Mouse (Mus musculus): Measurements from ENCODE around the gene Slc4a2. TPM values are rescaled to one million over a fixed set of nuclear protein-coding genes. Genes with fewer than 3 reads are reported as not detected.
A peak's percentile ranks its signal among the peaks of the same experiment; 100 is the strongest.

Slc4a2 gene
- polyA plus RNA-seq, 1 experiment from 2014 or later: 17.9 TPM

DNA sequence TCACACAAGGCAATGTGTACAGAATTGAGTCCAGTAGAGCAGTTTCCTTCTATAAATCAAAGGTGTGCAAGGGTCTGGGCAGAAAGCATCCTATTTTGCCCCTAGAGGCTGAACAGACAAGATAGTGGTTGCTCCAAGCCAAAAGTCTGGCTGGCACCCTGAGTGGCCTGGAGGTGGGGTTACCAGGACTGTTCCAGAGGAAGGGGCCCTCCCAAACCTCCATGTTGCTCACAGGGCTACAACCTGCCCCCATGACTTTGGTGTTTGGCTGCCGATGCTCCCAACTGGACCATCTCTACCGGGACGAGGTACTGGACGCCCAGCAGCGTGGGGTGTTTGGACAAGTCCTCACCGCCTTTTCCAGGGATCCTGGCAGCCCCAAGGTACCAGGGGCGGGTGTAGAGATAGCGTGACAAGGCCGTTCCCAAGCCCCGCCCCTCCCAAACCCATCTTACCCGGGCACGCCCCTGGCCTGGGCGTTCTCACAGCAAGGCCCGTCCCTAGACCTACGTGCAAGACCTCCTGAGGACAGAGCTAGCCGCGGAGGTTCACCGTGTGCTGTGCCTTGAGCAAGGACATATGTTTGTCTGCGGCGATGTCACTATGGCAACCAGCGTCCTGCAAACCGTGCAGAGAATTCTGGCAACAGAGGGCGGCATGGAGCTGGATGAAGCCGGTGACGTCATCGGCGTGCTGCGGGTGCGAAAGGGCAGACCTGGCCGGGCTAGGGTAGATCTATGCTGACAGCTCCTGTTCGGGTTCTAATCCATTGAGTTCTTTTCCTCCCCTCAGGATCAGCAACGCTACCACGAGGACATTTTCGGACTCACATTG, 40.4 kb upstream of the Slc4a2 start:
- Histone ChIP-seq H3K9me3 (ENCODE audit: control insufficient read depth, low read length) (no peaks in the 10 kb centered on the region), H3K36me3 (ENCODE audit: control insufficient read depth, insufficient read depth, low read length) (no peaks in the 10 kb centered on the region), H3K27me3 (ENCODE audit: control insufficient read depth, insufficient read depth, low read length) (peaks cover 18% of the 10 kb centered on the region), H3K4me1 (replicated peaks; ENCODE audit: control insufficient read depth, insufficient read depth, low read length) (peaks cover 6% of the 10 kb centered on the region), H3K4me3 (ENCODE audit: low read depth, low read length) (peak overlapping the region; percentile 34), H3K27ac (ENCODE audit: low read depth, low read length) (no peak overlapping the region), H3K4me2 (replicated peaks; ENCODE audit: low read depth, low read length) (peak overlapping the region; percentile 60), H3K9ac (ENCODE audit: low read depth, low read length) (peak overlapping the region; percentile 37; the same call in 1 of the 2 replicates)
- ATAC-seq (ENCODE audit: low FRiP score) (peak; percentile 84), DNase-seq (ENCODE audit: low spot score) (peak; percentile 94)
- WGBS: 1% methylated on average over 34 of the region's 34 CpGs

DNA sequence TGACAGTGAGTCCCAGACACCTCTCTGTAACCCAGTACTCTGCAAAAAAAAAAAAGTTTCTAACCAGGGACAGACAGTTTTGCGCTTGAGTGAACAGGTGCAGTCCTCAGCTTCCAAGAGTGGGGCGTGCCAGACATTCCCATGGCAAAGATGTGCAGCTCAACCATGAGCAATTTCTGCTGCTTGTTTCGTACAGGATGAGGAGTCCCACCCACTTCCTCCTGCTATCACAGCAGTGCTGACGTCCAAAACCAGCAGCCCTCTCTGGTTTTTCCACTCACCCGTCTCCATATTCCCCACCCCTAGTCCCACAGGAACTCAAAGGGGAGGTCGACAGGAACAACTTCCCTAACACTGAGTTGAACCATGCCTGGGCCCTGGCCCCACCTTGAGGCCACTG, 39.2 kb upstream of the Slc4a2 start:
- H3K27ac ChIP-seq (ENCODE audit: low read depth, low read length): no peak overlapping the region
- H3K36me3 ChIP-seq (ENCODE audit: control insufficient read depth, insufficient read depth, low read length): no peaks in the 10 kb centered on the region
- H3K4me1 ChIP-seq (replicated peaks; ENCODE audit: control insufficient read depth, insufficient read depth, low read length): peaks cover 7% of the 10 kb centered on the region
- DNase-seq (ENCODE audit: low spot score) (no peak), ATAC-seq (ENCODE audit: low FRiP score) (no peak)
- peaks cover 26% of the 10 kb centered on the region for H3K27me3 ChIP-seq (ENCODE audit: control insufficient read depth, insufficient read depth, low read length)
- H3K4me2 ChIP-seq (replicated peaks; ENCODE audit: low read depth, low read length): no peak overlapping the region
- no peak overlapping the region for H3K9ac ChIP-seq (ENCODE audit: low read depth, low read length)
- no peak overlapping the region for H3K4me3 ChIP-seq (ENCODE audit: low read depth, low read length)
- WGBS: 64% methylated on average over 6 of the region's 6 CpGs
- no peaks in the 10 kb centered on the region for H3K9me3 ChIP-seq (ENCODE audit: control insufficient read depth, low read length)

DNA sequence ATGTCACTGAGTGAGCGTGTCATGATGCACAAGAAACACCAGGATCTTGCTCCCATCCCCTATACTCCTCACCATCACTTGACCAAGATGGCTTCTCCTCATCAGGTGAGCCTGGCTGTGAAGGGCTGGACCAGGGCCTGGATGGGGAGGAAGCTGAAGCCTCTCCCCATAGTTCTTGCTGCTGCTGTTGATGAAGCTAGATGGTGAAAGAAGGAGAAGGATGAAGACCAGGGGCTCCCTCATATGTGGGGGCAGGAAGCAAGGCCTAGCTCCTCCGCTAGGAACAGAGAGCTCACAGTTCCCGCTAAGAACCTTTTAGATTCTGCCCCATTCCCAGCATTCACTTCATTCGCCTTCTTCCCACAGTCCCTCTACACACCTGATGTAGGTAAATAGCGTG, 38.3 kb upstream of the Slc4a2 start:
- H3K4me1 ChIP-seq (replicated peaks; ENCODE audit: control insufficient read depth, insufficient read depth, low read length): peaks cover 9% of the 10 kb centered on the region
- no peaks in the 10 kb centered on the region for H3K36me3 ChIP-seq (ENCODE audit: control insufficient read depth, insufficient read depth, low read length)
- no peak for DNase-seq (ENCODE audit: low spot score)
- no peak overlapping the region for H3K27ac ChIP-seq (ENCODE audit: low read depth, low read length)
- H3K9me3 ChIP-seq (ENCODE audit: control insufficient read depth, low read length): no peaks in the 10 kb centered on the region
- WGBS: 83% methylated on average over 5 of the region's 5 CpGs
- no peak overlapping the region for H3K4me3 ChIP-seq (ENCODE audit: low read depth, low read length)
- ATAC-seq (ENCODE audit: low FRiP score): no peak
- H3K9ac ChIP-seq (ENCODE audit: low read depth, low read length): no peak overlapping the region
- H3K4me2 ChIP-seq (replicated peaks; ENCODE audit: low read depth, low read length): no peak overlapping the region
- peaks cover 29% of the 10 kb centered on the region for H3K27me3 ChIP-seq (ENCODE audit: control insufficient read depth, insufficient read depth, low read length)

DNA sequence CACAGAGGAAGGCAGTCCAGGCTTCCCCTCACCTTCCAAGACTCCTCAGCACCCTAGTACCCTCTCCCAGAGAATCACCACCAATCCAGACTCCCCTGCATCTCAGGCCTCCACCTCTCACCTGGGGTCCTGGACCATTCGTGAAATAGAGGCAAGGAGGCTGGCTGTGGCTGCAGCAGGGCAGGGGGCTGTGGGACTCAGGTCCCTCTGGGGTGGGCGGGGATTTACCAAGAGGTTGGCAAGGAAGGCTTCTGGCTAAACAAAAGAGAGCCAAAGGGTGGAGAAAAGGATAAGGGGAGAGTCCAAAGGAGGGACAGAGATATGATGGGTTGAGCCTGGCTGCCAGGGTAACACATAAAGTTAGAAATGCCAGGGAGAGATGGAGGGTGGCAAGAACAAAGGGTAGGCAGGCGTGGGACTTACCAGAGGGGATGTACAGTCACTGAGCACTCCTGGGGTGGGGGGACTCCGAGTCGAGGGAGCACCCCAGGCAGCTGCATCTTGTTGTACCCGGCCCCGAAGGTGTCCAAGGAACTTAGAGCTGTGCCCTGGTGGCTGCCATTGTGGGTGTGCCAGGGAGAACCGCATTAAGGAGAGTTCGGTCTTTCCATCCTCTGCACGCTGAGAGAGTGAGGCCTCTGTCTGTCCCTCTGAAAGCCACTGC, 37.6 kb upstream of the Slc4a2 start:
- 82% methylated on average over 10 of the region's 10 CpGs for WGBS
- ATAC-seq (ENCODE audit: low FRiP score): no peak
- no peak overlapping the region for H3K4me3 ChIP-seq (ENCODE audit: low read depth, low read length)
- no peak for DNase-seq (ENCODE audit: low spot score)
- H3K36me3 ChIP-seq (ENCODE audit: control insufficient read depth, insufficient read depth, low read length): no peaks in the 10 kb centered on the region
- peaks cover 29% of the 10 kb centered on the region for H3K27me3 ChIP-seq (ENCODE audit: control insufficient read depth, insufficient read depth, low read length)
- H3K4me1 ChIP-seq (replicated peaks; ENCODE audit: control insufficient read depth, insufficient read depth, low read length): peaks cover 9% of the 10 kb centered on the region
- H3K9me3 ChIP-seq (ENCODE audit: control insufficient read depth, low read length): no peaks in the 10 kb centered on the region
- no peak overlapping the region for H3K4me2 ChIP-seq (replicated peaks; ENCODE audit: low read depth, low read length)
- no peak overlapping the region for H3K27ac ChIP-seq (ENCODE audit: low read depth, low read length)
- no peak overlapping the region for H3K9ac ChIP-seq (ENCODE audit: low read depth, low read length)

DNA sequence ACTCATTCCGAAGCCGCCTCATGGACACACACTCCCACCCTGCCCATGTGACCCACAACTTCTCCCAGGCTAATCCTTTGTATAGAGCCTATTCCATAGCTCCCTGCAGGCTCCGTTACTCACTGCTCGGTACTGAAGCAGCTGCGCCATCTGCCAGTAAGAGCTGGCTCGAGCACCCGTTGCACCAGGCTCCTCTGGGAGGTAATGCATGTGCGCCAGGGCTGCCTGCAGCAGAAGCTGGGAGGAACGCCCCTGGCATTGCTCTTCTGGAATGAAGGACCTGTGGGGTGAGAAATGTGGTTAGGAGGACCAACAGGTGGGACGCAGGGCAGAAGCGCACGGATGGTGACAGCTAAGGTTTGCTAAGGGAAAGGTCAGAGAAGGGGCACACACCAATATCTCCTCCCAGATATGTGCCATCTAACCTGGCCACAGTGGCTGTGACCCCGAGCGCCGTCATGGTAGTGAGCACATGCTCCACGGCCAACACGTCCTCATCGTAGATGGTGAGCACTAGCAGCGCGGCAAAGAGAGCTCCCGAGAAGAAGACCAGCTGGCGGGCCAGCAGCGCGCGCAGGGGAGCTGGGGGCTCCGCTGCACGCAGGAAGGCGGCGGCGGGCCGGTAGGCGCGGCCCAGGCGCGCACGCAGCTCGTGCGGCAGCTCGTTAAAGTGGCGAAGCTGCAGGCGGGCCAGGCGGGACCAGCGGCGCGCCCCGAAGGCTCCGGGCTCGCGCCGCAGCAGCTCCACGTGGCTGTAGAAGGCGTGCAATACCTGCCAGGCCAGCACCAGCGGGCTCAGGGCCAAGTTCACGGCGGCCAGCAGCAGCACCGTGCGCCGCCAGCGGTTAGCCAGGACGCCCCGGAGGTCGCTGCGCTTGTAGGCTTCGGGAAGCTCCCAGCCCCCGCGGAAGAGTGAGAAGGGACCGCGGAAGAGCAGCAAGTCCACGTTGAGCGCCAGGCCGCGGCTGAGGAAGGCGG, 36.1 kb upstream of the Slc4a2 start:
- H3K4me3 ChIP-seq (ENCODE audit: low read depth, low read length): peak overlapping the region; percentile 42
- no peaks in the 10 kb centered on the region for H3K36me3 ChIP-seq (ENCODE audit: control insufficient read depth, insufficient read depth, low read length)
- H3K4me2 ChIP-seq (replicated peaks; ENCODE audit: low read depth, low read length): peak overlapping the region; percentile 96
- DNase-seq (ENCODE audit: low spot score): peak; percentile 67
- ATAC-seq (ENCODE audit: low FRiP score): peak; percentile 34; the same call in 1 of the 2 replicates
- peak overlapping the region; percentile 24; the same call in 1 of the 2 replicates for H3K27ac ChIP-seq (ENCODE audit: low read depth, low read length)
- no peaks in the 10 kb centered on the region for H3K9me3 ChIP-seq (ENCODE audit: control insufficient read depth, low read length)
- H3K4me1 ChIP-seq (replicated peaks; ENCODE audit: control insufficient read depth, insufficient read depth, low read length): peaks cover 9% of the 10 kb centered on the region
- WGBS: 1% methylated on average over 73 of the region's 73 CpGs
- H3K27me3 ChIP-seq (ENCODE audit: control insufficient read depth, insufficient read depth, low read length): peaks cover 29% of the 10 kb centered on the region
- H3K9ac ChIP-seq (ENCODE audit: low read depth, low read length): peak overlapping the region; percentile 52

DNA sequence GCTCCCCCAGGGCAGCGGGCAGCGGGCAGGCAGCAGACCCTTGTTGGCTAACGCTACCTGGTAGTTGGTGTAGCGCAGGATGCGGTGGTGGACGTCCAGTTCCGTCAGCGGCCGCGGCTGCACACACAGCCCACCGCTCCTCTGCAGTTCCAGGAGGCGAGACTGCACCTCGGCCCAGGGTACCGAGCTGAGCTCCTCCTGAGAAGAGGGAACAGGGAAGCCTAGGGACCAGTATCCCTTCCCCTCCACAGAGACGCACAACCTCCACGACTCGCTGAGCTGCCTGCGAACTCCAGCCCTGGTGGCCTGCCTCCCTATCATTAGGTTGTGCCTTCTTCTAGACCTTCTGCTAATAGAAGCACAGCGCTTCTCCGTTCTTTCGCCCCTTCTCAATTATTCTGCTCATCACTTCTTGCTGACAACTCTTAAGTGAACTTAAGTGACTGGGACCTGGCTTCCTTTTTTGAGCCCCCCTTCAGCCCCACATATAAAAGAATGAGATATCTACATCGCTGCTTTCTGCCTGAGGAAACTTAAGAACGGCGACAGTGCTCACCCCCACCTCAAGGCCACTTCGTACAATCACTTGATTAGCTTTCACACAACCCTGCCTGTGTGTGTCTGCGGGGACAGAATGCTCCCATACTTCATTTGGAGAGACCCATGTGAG, 35.3 kb upstream of the Slc4a2 start:
- WGBS: 27% methylated on average over 26 of the region's 26 CpGs
- Histone ChIP-seq H3K27ac (ENCODE audit: low read depth, low read length) (peak overlapping the region; percentile 24; the same call in 1 of the 2 replicates), H3K9me3 (ENCODE audit: control insufficient read depth, low read length) (no peaks in the 10 kb centered on the region), H3K4me1 (replicated peaks; ENCODE audit: control insufficient read depth, insufficient read depth, low read length) (peaks cover 9% of the 10 kb centered on the region), H3K4me2 (replicated peaks; ENCODE audit: low read depth, low read length) (peak overlapping the region; percentile 96), H3K36me3 (ENCODE audit: control insufficient read depth, insufficient read depth, low read length) (no peaks in the 10 kb centered on the region), H3K27me3 (ENCODE audit: control insufficient read depth, insufficient read depth, low read length) (peaks cover 29% of the 10 kb centered on the region), H3K9ac (ENCODE audit: low read depth, low read length) (peak overlapping the region; percentile 52), H3K4me3 (ENCODE audit: low read depth, low read length) (peak overlapping the region; percentile 42)
- ATAC-seq (ENCODE audit: low FRiP score) (no peak), DNase-seq (ENCODE audit: low spot score) (no peak)

DNA sequence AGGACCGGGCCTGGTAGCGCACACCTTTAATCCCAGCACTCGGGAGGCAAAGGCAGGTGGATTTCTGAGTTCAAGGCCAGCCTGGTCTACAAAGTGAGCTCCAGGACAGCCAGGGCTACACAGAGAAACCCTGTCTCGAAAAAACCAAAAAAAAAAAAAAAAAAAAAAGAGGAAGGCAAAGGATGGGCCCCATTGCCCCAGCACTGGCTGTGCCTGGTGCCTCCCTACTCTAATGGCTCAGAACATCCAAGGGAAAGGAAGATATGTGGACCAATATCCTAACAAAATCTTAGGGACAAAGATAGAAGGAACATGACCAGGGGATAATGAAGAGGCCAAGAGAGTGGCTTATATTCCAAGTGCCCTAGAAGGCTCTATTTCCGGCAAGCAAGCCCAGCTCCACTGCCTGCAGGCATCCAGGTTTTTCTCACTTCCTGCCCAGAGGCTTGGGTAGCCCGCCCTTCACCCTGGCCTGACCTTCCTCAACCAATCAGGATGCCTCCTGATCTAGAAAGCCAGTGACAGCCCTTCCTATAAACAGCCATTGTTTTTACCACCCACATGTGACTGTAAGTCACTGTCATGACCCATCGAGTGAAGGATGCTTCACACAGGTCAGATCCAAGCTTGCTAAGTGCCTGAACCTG, 34.5 kb upstream of the Slc4a2 start:
- H3K4me3 ChIP-seq (ENCODE audit: low read depth, low read length): no peak overlapping the region
- 55% methylated on average over 6 of the region's 7 CpGs for WGBS
- no peak overlapping the region for H3K4me2 ChIP-seq (replicated peaks; ENCODE audit: low read depth, low read length)
- no peaks in the 10 kb centered on the region for H3K36me3 ChIP-seq (ENCODE audit: control insufficient read depth, insufficient read depth, low read length)
- H3K4me1 ChIP-seq (replicated peaks; ENCODE audit: control insufficient read depth, insufficient read depth, low read length): peaks cover 9% of the 10 kb centered on the region
- peak; percentile 29 for DNase-seq (ENCODE audit: low spot score)
- no peak overlapping the region for H3K9ac ChIP-seq (ENCODE audit: low read depth, low read length)
- peaks cover 29% of the 10 kb centered on the region for H3K27me3 ChIP-seq (ENCODE audit: control insufficient read depth, insufficient read depth, low read length)
- H3K9me3 ChIP-seq (ENCODE audit: control insufficient read depth, low read length): no peaks in the 10 kb centered on the region
- H3K27ac ChIP-seq (ENCODE audit: low read depth, low read length): no peak overlapping the region
- ATAC-seq (ENCODE audit: low FRiP score): no peak

Measured in hindbrain, embryonic 11.5 days (tissue).